Mouse (Mus musculus) brain, adult 10 weeks (tissue): ENCODE data around the gene Cdc20b. TPM values are rescaled to one million over a fixed set of nuclear protein-coding genes. Genes with fewer than 3 reads are reported as not detected.

ENCODE experiments used
- polyA plus RNA-seq: library from polyadenylated mRNA; stranded (reverse); fragments of 350-450 nt; fragmentation: Illumina TruSeq; extraction: RNeasy Lipid Tissue Mini Kit (QIAGEN cat#74804); gene quantifications from one replicate; pipeline ENCODE4 v1.2.3, GENCODE M21; 2015; ENCODE audit warnings: low read depth, low replicate concordance

Gene Cdc20b
- polyA plus RNA-seq, result not detected

GRCm38 (mm10) chr13:113034950-113035421 lies at the start of gene Cdc20b:
Cdc20b (plus strand) TSS chr13:113035111.

GRCm38 (mm10) chr13:112987532-112987943 lies 47.4 kb upstream of the Cdc20b start, which contains the start of gene Ccno:
Ccno (plus strand) TSS chr13:112987802.

GRCm38 (mm10) chr13:112993531-112994152 lies 41.3 kb upstream of the Cdc20b start, which contains the start of gene Mcidas:
Mcidas (plus strand) TSS chr13:112993845.

GRCm38 (mm10) chr13:113046211-113046883 lies 11.4 kb downstream of the Cdc20b start, which contains the start of gene Gpx8:
Gpx8 (minus strand) TSS chr13:113046410.

GRCm38 (mm10) chr13:113100879-113101278 lies 66.0 kb downstream of the Cdc20b start, which contains the start of gene Gzma:
Gzma (minus strand) TSS chr13:113100981.

Other genes starting within 250 kb of the Cdc20b start
- gene Plpp1, start 234.3 kb upstream of the Cdc20b start, polyA plus RNA-seq, result 39.2 TPM
- gene Mtrex, start 107.7 kb upstream of the Cdc20b start, polyA plus RNA-seq, result 46.8 TPM
- 13.3 TPM for gene Dhx29, start 107.7 kb upstream of the Cdc20b start, polyA plus RNA-seq
- 1.7 TPM for gene Ccno, start 47.3 kb upstream of the Cdc20b start, polyA plus RNA-seq
- gene Mcidas, start 41.3 kb upstream of the Cdc20b start, polyA plus RNA-seq, result 0.24 TPM
- gene Gpx8, start 11.3 kb downstream of the Cdc20b start, polyA plus RNA-seq, result 12.7 TPM
- not detected for gene Gzma, start 65.9 kb downstream of the Cdc20b start, polyA plus RNA-seq
- gene Esm1, start 174.5 kb downstream of the Cdc20b start, polyA plus RNA-seq, result 0.42 TPM
- 0.57 TPM for gene Gzmk, start 190.8 kb downstream of the Cdc20b start, polyA plus RNA-seq